Mouse (Mus musculus) spleen, postnatal 4 days (tissue): ENCODE measurements around the gene Casp2.

Experiments
- DNase-seq, 2 experiments: peaks; one replicate each; pipeline ENCODE4 v3.0.0; 2022; ENCODE audit warnings: low spot score in 2 of 2

The Casp2 gene

GRCm38 (mm10) chr6:42276151-42276550 is 11.4 kb downstream of the Casp2 start:
- DNase-seq: no peak

- DNase-seq: no peak
Measured at GRCm38 (mm10) chr6:42282865-42283528, 18.2 kb downstream of the Casp2 start.

GRCm38 (mm10) chr6:42286448-42286847 is 21.7 kb downstream of the Casp2 start, which contains the start of gene Clcn1:
Gene Clcn1, plus strand, starts transcription at chr6:42286685.
- DNase-seq: no peak

GRCm38 (mm10) chr6:42287562-42287961 is 22.8 kb downstream of the Casp2 start:
- DNase-seq: no peak

DNA sequence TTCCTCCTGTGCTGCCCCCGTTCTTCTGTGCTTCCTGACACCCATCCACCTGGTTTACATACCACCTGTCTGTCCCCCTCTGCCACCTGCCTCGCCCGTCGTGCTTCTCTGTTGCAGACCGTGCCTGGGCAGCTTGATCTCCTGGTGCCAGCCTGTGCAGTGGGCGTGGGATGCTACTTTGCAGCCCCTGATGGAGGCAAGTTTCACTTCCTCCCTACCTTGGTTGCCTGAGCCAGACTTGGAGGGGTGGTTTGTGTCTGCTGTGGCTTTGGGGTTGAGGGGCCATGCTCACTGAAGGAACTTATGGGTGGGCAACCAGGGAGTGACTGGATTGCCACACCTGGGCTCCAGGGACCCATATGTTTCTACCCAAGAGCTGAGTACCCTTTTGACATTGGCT is 28.5 kb downstream of the Casp2 start:
- peak; percentile 39 to 69 for DNase-seq

- DNase-seq: no peak
Measured at GRCm38 (mm10) chr6:42295549-42296094, 30.8 kb downstream of the Casp2 start.

- DNase-seq: no peak
Measured at GRCm38 (mm10) chr6:42299362-42299761, 34.6 kb downstream of the Casp2 start.

DNA sequence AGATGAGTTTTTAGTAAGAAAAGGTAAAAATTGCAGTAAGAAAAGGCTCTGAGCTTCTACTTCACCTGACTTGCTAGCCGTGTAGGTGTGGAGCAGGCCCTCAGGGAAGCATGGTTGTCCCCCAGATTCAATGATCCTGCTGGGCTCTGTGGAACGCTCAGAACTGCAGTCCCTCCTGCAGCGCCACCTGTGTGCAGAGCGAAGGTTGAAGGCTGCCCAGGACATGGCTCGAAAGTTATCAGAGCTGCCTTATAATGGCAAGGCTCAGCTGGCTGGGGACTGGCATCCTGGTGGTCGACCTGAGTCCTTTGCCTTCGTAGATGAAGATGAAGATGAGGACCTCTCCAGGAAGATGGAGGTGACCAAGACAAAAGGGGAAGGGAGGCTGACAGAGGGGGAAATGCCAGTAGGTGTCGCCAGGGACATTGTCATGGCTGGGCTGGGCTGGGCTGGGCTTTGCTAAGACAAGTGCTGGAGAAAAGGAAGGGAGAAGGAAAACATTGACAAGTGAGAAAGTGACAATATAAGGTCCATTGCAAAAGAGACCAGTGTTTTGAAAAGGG is 45.1 kb downstream of the Casp2 start:
- no peak for DNase-seq

- DNase-seq: no peak
Measured at GRCm38 (mm10) chr6:42310427-42311053, 45.8 kb downstream of the Casp2 start.

DNA sequence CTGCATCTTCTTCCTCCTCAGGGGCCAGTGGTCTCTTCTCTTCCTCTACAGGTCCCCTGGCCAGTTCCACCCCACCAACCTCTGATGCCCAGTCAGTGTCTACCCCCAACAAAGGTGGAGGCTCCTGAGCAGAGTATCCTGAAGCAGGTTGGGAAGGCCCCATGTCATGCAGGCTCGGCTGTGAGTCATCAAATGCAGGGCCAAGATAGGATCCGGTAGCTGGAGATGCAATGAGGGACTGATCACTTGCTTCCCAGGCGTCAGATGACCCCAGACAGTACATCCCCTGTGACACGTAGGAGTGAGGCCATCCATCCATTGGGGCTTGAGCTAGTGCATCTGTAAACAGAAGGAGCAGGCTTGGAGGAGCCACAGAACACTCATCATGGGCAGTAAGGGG is 53.5 kb downstream of the Casp2 start:
- no peak for DNase-seq

DNA sequence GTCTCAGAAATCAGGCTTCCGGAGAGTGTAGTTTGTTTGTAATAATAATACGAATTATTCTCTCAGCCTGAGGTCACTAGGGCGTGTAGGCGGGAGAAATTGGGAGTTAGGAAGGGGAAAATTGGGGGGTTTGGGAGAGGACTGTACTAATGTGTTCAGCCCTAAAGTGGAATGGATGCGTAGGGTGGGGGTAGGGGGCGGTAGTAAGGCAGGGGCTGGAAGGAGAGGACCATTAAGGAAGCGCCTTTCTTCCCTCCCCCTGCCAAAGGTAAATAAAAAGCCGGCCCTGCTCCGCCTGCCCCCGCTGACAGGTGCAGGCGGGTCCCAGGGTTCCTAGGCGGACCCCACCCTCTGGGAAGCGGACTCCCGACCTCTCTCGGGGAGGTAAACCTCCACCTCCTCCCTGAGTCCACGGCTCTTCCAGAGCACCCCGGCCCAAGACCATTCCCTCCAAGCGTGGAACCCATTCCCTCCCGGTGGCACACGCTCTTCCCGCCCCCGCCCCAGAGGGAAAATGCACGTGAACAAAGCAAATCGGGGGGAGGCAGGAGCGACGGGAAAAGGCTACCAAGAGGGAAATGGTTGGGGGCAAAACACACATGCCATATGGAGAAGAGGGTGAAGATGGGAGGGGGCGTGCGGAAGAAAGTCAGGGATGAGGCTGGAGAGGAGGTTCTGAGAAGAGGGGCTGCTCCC is 58.7 kb downstream of the Casp2 start:
- no peak for DNase-seq

- DNase-seq: no peak
Measured at GRCm38 (mm10) chr6:42324067-42324481, 59.3 kb downstream of the Casp2 start.

GRCm38 (mm10) chr6:42324482-42325267 is 59.9 kb downstream of the Casp2 start, which contains the start of gene Fam131b:
Gene Fam131b, minus strand, starts transcription at chr6:42324643.
- no peak for DNase-seq

- DNase-seq: peak; percentile 64 to 87
Measured at GRCm38 (mm10) chr6:42325268-42325609, 60.5 kb downstream of the Casp2 start.

GRCm38 (mm10) chr6:42326509-42326908 is 61.7 kb downstream of the Casp2 start:
- no peak for DNase-seq

DNA sequence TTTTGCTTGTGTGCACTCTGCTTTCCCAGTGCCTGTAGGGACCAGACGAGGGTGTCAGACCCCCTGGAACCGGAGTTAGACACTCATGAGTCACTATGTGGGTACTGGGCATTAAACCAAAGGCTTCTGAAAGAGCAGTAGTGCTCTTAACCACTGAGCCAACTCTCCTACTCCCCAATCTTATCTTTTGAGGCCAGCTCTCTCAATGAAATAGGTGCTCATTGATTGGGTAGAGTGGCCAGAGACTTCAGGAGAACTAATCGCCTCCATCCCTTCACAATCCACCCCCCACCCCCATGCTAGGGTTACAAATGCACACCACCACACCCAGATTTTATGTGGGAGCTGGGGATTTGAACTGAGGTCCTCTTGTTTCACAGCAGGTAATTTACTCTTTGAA is 64.0 kb downstream of the Casp2 start:
- no peak for DNase-seq

GRCm38 (mm10) chr6:42330216-42330615 is 65.4 kb downstream of the Casp2 start:
- no peak for DNase-seq

GRCm38 (mm10) chr6:42330946-42331345 is 66.2 kb downstream of the Casp2 start:
- no peak for DNase-seq
